Mouse (Mus musculus) thymus, postnatal 10 days (tissue): ENCODE results near the gene Ssbp4.
A peak's percentile ranks its signal among the peaks of the same experiment; 100 is the strongest.

Source experiments
- DNase-seq, 2 experiments: peaks; one replicate each; pipeline ENCODE4 v3.0.0; 2021; ENCODE audit warnings: low spot score in 2 of 2

Gene Ssbp4

GRCm38 (mm10) chr8:70607603-70607897 is 1.1 kb downstream of the Ssbp4 start:
- no peak for DNase-seq

DNA sequence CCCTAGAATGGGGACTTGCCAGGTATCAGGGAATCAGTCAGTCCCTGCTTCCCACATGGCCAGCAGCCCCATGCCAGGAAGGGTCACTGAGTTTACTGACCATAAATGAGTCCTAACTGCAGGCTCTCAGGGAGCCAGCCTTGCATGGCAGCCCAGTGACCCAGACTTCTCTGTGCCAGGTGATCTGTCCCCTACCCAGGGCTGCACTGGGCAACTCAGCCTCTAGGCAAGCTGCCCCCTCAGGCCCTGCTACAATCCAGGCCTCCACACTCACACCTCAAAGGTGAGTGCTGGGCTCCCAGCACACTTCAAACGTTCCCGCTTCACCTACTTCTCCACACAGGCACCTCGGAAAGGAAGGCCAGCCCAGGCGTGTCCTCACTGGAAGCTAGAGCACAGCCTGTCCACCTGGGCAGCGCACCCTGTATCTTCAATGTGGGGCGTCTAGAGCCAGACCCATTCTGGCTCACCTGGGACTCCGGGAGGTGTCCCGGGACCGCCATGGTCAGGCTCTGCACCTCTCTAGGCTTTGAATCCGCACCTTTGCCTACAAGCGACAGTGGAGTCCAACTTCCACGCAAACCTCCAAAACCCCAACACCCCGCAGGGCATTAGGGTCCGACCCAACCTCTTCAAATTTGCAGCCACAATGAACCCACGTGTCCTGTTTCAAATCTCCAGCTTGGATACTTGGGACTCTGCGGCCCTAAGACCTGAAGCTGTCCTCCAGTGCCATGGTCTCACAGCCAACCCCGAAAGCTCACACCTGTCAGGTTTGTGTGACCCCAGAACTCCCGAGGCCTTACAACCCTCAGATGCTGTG is 1.7 kb downstream of the Ssbp4 start:
- peak in 1 of 2 experiments; percentile 9 for DNase-seq

DNA sequence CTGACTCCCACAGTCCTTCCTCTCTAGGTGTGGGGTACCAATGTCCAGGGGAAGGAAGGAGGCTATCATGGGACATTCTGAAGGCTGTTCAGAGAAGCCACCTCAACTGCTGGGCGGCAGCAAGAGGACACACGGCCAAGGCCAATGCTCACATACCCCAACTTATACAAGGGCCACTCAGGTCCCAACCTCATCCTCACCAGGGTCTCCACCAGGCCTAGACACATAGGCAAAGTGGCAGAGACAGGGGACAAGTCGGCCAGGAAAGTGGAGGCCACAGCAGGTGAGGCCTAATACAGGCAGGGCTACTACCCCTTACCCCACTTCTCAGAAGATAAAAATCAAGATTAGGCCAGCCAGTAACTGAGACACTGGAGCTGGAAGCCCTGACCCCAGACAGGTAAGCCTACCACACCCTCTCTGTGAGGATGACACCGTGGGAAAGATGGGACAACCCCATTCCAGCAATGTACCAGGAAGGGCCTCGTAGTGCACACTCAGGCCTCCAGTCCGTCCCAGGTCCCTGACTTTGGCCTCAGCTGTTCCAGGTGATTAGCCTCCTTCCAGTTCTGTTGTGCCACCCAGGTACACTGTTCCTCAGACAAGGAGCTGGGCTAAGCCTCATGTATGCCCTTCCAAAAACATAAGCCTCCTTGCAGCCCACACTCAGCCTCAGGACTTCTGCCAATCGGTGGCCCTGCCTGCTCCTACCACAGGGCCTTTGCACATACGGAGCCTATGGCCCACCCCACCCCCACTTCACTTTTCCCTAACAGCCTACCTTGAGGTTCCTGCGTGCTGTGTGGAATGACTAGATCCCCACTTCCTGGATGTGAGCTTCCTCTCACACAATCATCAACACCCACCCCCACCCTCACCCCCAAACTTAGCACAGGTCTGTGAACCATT is 2.5 kb downstream of the Ssbp4 start:
- DNase-seq = no peak

GRCm38 (mm10) chr8:70604558-70604957 is 4.1 kb downstream of the Ssbp4 start:
- DNase-seq = no peak

DNA sequence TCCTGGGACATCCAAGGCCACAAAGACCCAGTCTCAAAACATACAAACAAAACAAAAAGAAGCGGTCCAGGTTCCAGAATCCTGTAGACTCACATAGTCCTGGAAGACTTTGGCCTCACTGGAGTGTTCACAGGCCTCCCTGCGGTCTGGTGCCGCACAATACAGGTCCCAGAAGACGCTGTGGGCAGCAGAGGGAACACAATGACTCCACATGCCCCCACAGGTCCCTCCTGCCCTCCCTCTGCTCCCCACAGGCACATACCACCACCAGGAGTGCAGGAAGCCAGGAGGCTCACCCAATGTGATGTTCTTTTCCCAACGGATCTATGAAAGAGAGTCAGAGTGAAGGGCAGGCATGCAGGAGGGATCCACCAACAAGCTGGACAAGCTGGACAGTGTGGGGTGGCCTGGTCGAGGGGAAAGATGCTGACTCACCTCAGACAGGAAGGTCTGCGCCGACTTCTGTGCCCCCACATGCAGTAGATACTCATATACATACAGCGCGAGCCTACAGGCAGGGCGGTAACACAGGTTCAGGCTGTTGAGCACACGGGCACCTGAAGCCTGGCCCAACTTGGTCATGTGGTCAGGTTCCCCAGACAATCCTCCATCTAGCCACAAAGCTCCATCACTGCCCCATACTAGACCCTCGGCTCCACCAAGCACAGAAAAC is 6.4 kb downstream of the Ssbp4 start:
- DNase-seq = no peak

DNA sequence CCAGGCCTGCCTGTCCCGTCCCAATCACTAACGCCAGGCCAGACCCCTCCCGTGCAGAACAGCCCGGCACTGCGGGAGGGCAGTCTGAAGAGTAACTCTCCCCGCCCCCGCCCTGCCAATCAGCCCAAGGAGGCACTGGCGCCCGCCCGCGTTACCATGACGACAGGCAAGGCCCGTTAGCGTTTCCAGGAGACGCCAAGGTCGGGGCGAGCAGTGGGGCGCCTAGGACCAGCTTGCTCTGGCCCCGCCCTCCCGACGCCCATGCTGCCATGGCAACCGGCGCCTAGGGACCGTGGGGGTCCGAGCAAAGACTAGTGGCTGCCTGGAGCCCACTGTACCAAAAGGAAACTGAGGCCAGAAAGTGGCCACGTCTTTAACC is 7.4 kb downstream of the Ssbp4 start:
- DNase-seq = peak; percentile 57 to 59

DNA sequence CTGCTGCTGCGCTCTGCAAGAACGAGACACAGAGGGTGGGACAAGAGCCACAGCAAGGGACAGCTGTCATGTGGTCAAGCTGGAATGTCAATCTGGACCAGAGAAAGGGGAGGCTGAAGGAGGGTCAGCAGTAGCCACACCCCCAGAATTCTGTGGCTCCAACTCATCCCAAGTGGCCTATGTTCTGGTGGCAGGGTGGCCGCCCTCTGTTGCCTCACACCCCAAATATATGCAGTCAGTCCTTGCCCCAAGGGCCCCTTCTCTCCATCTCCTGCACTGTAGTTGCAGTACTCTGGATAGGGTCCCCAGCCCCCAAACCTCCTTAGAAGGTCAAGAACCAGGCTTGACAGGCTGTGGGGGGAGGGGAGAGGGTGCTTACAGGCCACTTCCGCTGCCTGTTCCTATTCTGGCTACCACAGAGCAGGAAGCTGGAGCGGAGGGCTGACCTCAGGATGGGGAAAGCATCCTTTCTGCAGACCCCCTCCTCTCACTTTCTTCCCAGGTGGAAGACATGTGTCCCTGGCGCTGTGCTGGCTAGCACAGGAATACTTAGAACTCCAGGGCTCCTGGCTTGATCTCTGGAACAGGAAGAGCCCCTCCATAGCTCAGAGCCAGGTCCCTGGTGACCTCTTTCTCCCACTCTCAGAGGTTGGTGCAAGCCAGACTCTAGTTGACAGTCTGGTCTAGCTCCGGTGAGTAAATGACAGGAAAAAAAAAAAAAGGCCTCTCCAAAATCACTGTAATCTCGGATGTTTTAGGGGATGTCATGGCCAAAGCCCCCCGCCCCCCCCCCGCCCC is 8.0 kb downstream of the Ssbp4 start:
- no peak for DNase-seq

DNA sequence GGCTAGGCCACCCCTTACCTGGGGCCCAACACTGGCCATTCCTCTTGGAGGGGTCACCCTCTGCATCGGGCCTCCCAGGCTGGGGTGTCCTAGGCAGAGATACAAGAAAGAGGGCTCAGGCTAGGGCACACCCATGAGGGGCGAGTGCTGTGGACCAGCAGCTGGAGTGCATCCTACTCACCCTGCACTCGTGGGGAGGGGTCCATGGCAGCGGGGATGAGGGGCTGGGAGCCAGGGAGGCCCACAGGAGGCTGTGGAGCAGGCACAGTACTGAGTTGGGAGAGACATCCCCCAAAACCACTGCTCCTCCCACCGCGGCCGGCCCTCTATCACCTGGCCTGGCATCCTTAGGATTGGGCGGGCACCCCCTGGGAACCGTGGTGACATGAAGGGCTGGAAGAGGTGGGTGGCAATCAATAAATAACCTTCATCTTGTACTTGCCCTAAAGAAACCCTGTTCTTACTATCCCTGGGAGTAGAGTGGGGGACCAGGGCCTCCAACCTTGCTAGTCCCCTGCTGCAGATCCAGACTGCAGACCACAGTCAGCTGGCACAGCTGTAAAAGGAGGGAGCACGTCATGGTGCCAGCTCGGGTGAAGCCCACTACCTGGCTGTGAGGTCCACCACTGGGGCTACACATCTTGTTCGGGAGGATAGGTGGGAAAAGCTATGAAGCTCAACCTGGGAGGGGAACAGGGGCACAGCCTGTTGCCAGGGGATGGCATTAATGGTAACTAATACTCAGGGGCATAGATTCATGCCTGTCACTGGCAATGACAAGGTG is 9.0 kb downstream of the Ssbp4 start:
- no peak for DNase-seq

- DNase-seq = no peak
These were observed 9.9 kb downstream of the Ssbp4 start for GRCm38 (mm10) chr8:70598722-70599121.

DNA sequence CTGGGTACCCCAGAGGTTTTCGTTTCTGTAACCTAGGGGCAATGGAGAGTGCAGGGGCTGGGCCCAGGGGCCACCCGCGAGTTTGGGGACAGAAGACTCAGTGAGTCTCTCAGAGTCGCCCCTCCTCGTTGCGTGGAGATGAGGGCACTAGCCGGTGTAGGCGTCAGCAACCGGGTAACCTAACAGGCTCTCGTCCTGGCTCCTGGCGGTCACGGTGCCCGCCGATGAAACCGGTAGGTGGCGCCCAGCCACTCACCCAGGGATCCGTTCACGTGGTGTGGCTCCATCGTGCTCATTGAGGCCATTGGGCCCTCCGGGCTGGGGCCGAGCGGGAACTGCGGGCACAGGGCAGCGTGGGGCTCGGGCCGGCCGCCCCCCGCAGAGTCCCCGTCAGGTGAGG is 10.4 kb downstream of the Ssbp4 start:
- DNase-seq = no peak

DNA sequence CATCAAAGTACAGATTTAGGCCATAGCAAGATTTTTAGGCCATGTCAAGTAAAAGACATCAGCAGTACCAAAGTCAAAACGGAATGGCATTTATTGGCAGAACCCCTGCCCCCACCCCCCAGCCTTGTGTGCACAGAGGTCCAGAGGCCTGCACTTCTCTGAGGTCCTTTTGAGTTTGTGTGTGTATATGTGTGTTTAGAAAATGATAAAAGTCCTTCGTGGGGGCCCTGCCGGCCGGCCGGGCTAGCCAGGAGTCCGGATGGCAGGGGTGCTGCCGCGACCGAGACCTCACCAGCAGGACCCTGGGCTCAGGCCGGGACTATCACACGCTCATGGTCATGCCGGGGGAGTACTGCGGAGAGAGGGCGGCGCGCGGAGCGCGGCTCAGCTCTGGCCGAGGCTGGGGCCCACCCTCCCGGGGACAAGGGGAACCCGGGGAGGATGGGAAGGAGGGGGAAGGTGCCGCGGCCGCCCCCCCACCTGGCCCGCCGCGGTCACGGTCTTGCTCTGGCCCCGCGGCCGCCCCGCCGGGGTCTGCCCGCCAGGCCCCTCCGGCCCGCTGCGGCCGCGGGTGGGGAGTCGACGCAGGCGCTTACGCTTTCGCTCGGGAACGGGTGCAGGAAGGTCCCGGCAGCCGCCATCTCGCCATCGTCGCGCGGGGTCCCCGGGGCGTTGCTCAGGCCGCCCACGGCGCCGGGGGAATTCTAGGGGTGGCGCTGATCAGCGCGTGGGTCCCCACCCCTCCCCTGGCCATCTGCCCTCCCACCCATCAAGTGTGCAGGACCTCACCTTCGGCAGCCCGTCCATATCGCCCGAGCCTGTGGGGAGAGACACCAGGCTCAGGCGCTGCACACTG is 11.0 kb downstream of the Ssbp4 start:
- DNase-seq = no peak

DNA sequence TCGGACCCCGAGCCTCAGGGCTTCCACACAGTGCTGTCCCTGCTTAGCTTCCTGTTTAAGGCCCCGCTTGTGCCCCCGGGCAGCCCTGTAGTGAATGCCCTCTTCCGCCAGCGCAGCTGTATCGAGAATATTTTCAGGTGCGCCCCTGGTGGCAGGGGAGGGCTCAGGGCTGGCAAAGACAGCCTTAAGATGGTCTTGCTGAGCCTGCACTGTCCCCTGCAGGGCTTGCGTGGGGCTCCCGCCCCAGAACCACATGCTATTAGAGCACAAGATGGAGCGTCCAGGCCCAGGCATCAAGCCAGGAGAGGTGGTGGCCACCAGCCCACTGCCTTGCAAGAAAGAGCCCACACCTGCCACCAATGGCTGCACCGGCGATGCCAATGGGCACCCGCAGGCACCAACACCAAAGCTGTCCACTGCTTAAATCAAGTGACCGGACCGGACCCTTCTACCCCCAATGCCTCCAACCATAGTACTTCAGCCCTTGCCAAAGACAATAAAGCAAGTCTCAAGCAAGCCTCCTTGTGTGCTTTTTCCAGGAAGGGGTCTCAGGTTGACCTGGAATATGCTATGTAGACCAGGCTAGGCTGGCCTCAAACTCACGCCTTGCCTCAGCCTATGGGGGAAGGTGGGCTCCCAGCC is 11.8 kb downstream of the Ssbp4 start:
- DNase-seq = peak in 1 of 2 experiments; percentile 56

GRCm38 (mm10) chr8:70596216-70596615 is 12.5 kb downstream of the Ssbp4 start:
- no peak for DNase-seq

DNA sequence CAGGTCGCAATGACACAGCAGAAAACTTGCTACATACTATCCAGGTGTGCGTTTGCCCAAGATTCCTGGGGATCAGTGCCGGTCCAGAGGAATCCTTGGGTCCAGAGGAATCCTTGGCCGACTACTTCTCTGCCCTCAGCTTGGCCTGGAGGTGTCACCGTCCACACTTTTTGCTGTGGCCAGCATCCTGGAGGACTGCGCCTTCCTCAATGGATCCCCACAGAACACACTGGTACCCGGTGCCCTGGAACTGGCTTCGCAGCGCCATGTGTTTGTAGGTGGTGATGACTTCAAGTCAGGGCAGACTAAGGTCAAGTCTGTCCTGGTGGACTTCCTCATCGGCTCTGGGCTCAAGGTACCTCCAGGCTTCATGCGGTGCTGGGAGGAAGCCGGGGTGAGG is 12.9 kb downstream of the Ssbp4 start:
- DNase-seq = no peak

DNA sequence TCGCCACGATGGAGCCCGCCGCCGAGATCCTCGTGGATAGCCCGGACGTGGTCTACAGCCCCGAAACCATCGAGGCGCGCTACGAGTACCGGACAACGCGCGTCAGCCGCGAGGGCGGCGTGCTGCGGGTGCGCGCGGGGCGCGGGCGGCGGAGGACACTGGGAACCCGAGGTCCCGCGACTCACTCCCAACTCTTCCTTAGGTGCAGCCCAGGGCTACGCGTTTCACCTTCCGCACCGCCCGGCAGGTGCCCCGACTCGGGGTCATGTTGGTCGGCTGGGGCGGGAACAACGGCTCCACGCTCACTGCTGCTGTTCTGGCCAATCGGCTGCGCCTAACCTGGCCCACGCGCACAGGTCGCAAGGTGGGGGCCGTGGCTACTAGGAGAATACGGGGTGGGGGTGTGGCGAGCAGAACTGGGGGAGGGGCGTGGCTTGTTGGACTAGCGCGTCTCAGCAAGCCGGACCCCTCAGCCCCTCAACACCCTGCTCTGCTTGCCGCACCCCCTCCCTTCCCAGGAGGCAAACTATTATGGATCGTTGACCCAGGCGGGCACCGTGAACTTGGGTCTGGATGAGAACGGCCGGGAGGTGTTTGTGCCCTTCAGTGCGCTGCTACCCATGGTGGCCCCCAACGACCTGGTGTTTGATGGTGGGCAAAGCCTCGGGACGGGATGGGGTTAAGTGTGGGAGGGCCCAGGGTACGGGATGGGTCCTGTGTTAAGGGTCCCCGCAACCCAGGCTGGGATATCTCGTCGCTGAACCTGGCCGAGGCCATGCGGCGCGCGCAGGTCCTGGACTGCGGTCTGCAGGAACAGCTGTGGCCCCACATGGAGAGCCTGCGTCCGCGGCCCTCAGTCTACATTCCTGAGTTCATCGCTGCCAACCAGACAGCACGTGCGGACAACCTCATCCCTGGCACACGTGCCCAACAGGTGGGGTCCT is 13.8 kb downstream of the Ssbp4 start:
- DNase-seq = peak in 1 of 2 experiments; percentile 30

- peak; percentile 82 to 87 for DNase-seq
These were observed 14.6 kb downstream of the Ssbp4 start, which contains the start of gene Isyna1 for GRCm38 (mm10) chr8:70593961-70594609. Gene Isyna1, plus strand, starts transcription at chr8:70594373.

- DNase-seq = no peak
These were observed 15.5 kb downstream of the Ssbp4 start for GRCm38 (mm10) chr8:70593173-70593572.

GRCm38 (mm10) chr8:70591569-70591968 is 17.1 kb downstream of the Ssbp4 start:
- DNase-seq = no peak
